Mouse (Mus musculus) cerebellum, postnatal 10 days (tissue): ENCODE measurements around the gene Itpr2.

Experiments used
- DNase-seq, 2 experiments: peaks; one replicate each; pipeline ENCODE4 v3.0.0; 2021; ENCODE audit warnings: mixed read lengths in 2 of 2

Itpr2 gene

GRCm38 (mm10) chr6:146464014-146464644, 37.9 kb downstream of the Itpr2 start:
- no peak for DNase-seq

GRCm38 (mm10) chr6:146460936-146461335, 41.1 kb downstream of the Itpr2 start:
- DNase-seq: no peak

- DNase-seq: no peak
Observed at GRCm38 (mm10) chr6:146458436-146458835, 43.6 kb downstream of the Itpr2 start.

GRCm38 (mm10) chr6:146456741-146457140, 45.3 kb downstream of the Itpr2 start:
- no peak for DNase-seq

- no peak for DNase-seq
Observed at GRCm38 (mm10) chr6:146454520-146455511, 47.2 kb downstream of the Itpr2 start.

GRCm38 (mm10) chr6:146452474-146452873, 49.5 kb downstream of the Itpr2 start:
- DNase-seq: no peak

GRCm38 (mm10) chr6:146446032-146446704, 55.9 kb downstream of the Itpr2 start:
- DNase-seq: peak; percentile 14 to 20

GRCm38 (mm10) chr6:146439826-146440225, 62.2 kb downstream of the Itpr2 start:
- DNase-seq: no peak

GRCm38 (mm10) chr6:146439071-146439818, 62.8 kb downstream of the Itpr2 start:
- no peak for DNase-seq

GRCm38 (mm10) chr6:146438057-146438456, 64.0 kb downstream of the Itpr2 start:
- no peak for DNase-seq

GRCm38 (mm10) chr6:146436916-146437496, 65.0 kb downstream of the Itpr2 start:
- no peak for DNase-seq

GRCm38 (mm10) chr6:146434217-146434616, 67.8 kb downstream of the Itpr2 start:
- DNase-seq: no peak

GRCm38 (mm10) chr6:146432218-146432865, 69.7 kb downstream of the Itpr2 start:
- no peak for DNase-seq

GRCm38 (mm10) chr6:146431777-146432176, 70.2 kb downstream of the Itpr2 start:
- no peak for DNase-seq

- DNase-seq: peak; percentile 55 to 56
Observed at GRCm38 (mm10) chr6:146429694-146430380, 72.2 kb downstream of the Itpr2 start.

GRCm38 (mm10) chr6:146424778-146425177, 77.2 kb downstream of the Itpr2 start:
- no peak for DNase-seq

- DNase-seq: no peak
Observed at GRCm38 (mm10) chr6:146424326-146424725, 77.7 kb downstream of the Itpr2 start.

GRCm38 (mm10) chr6:146420718-146421117, 81.3 kb downstream of the Itpr2 start:
- DNase-seq: no peak

- DNase-seq: no peak
Observed at GRCm38 (mm10) chr6:146416461-146416860, 85.6 kb downstream of the Itpr2 start.

- DNase-seq: no peak
Observed at GRCm38 (mm10) chr6:146414094-146414493, 87.9 kb downstream of the Itpr2 start.
